Mouse (Mus musculus): ENCODE measurements around the gene Spindoc.

Gene Spindoc

DNA sequence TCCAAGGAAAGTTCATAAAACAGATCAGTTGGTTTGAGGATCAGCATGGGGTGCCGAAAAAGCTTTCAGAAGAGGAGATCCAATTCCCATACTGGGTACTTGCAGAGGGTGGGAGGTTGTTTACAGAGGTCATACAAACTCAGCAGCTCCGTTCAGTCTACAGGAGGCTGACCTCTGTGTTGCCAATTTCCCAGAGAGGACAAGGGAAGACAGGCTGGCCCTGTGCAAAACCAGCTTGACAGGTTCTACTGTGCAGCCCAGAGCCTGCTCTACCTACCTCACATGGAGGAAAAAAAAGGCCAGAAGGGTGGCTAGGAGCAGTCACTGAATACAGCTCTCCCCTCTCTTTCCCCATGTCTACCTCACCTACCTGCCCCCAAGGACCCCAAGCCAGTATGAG lies 48.7 kb downstream of the Spindoc start:
- no peak for DNase-seq

GRCm38 (mm10) chr19:7321391-7321790 lies 61.4 kb downstream of the Spindoc start:
- DNase-seq: no peak

GRCm38 (mm10) chr19:7320181-7320580 lies 62.6 kb downstream of the Spindoc start:
- DNase-seq: no peak

DNA sequence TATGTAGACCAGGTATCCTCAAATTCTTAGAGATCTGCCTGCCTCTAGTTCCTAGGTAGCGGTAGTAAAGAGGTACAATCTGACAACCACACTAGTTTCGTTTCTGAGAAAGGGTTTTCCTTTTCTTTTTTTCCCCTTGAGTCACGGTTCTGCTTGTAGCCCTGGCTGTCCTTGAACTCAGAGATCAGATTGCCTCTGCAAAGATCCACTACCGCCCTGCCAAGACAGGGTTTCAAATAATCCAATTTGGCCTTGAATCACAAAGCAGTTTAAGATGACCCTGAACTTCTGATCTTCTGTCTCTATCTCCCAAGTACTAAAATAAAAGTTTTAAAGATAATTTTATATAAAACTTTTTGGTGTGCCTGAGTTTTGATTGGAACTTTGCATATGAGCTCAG lies 65.1 kb downstream of the Spindoc start:
- no peak for DNase-seq

GRCm38 (mm10) chr19:7316822-7317221 lies 66.0 kb downstream of the Spindoc start:
- DNase-seq: no peak

DNA sequence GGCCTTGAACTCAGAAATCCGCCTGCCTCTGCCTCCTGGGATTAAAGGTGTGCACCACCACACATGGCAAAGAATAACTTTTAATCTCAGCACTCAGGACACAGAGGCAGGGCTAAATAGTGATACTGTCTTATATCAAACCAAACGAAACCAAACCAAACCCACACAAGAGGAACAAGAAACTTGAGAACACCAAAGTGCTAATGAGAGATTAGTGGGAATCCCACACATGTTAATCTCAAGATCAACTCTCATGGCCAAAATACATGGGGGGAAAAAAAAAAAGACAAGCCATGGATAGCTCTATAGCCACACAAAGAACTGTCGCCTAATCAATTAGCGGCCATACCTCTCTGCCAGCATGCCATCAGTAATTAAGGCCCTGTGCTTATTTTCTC lies 67.2 kb downstream of the Spindoc start:
- DNase-seq: no peak

GRCm38 (mm10) chr19:7314976-7315586 lies 67.7 kb downstream of the Spindoc start:
- peak; percentile 65 for DNase-seq

GRCm38 (mm10) chr19:7313660-7314059 lies 69.1 kb downstream of the Spindoc start:
- DNase-seq: no peak

GRCm38 (mm10) chr19:7311306-7311705 lies 71.5 kb downstream of the Spindoc start:
- DNase-seq: no peak

DNA sequence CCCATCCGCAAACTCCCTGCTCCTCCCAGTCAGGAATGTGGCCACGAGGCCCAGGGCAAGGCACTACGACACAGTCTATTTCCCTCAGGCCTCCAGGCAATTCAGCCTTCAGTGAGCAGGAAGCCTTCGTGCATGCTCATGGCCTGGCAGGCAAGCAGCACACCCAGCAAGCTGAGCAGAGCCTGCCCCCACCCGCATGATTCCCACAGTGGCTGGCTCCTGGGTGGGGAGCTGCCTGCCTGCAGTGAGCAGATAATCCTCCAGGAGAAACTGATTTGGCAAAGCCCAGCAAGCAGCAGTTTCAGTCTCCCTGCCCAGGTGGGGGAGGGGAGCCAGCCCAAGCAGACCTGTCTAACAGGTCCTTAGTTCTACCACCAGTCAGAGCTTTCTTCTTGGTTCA lies 72.1 kb downstream of the Spindoc start:
- DNase-seq: no peak

GRCm38 (mm10) chr19:7309738-7310330 lies 73.0 kb downstream of the Spindoc start:
- no peak for DNase-seq

GRCm38 (mm10) chr19:7307995-7308770 lies 74.6 kb downstream of the Spindoc start:
- DNase-seq: peak; percentile 28

GRCm38 (mm10) chr19:7306968-7307367 lies 75.8 kb downstream of the Spindoc start:
- DNase-seq: no peak

GRCm38 (mm10) chr19:7305380-7306310 lies 77.1 kb downstream of the Spindoc start:
- no peak for DNase-seq

- no peak for DNase-seq
Observed at GRCm38 (mm10) chr19:7304801-7305200, 78.0 kb downstream of the Spindoc start.

Measured in right cerebral cortex, postnatal 4 days (tissue).